Mouse (Mus musculus) kidney, adult 2 months (tissue): ENCODE results near the gene Kalrn.

ENCODE experiments used
- CTCF ChIP-seq: fragments of 200-500 bp; conservative IDR thresholded peaks from 2 replicates; pipeline ENCODE4 v1.5.1; 2011; ENCODE audit warnings: low read depth, mild to moderate bottlenecking, control low read depth, low read length, moderate library complexity, mixed read lengths; ENCODE audit not compliant: insufficient read depth, insufficient read length
- POLR2A ChIP-seq: fragments of 200-500 bp; IDR thresholded peaks from one replicate; pipeline ENCODE4 v1.6.1; 2011; ENCODE audit warnings: low read depth, low read length, control low read depth

DNA sequence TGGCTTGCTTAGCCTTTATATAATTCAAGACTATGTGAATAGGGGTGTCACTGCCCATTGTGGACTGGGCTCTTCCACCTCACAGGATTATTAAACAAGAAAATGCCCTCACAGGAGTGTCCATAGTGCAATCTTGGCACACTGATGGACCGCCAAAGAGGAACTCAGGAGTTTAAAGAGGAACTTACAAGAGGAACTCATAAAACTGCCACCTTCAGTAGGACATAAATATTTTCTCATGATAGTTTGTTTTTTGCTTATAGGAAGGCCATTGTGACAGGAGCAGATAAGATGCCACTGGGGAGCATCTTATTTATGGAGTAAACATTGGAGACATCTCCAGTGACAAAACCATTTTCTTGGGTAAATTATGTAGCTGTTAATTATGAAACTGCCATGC lies 618.5 kb downstream of the Kalrn start:
- TF ChIP-seq CTCF (no peak), POLR2A (no peak)
